ENCODE assay signal across 9 mouse cellular contexts in genomic region chr3:90615415-90615814, GRCm38 (mm10). TPM values are rescaled to one million over a fixed set of nuclear protein-coding genes. Genes with fewer than 3 reads are reported as not detected.
DNase-seq lines count a peak whose midpoint lies in the region; ATAC-seq and TF ChIP-seq lines count a peak whose summit lies in the region.
"Had no signal": no experiment of that assay in that cellular context is flagged by ENCODE, and none has a peak within 500 bp of the region (broad histone marks: within the 10 kb centered on the region; RNA-seq: fewer than 3 reads in every experiment).

No protein-coding gene starts in this region.

- H3K27ac ChIP-seq in forebrain, embryonic 15.5 days (replicated peaks): no peak overlapping the region
- H3K27ac ChIP-seq in olfactory bulb, adult 2 months (ENCODE audit: insufficient read depth, low read depth, low read length): no peak overlapping the region

- H3K4me2 ChIP-seq in forebrain, embryonic 15.5 days (replicated peaks): no peak overlapping the region

- intact Hi-C loops in heart, postnatal 14 days (cut with DNase I): loop anchor here (1.0 to 10.0 kb wide), 4 partner anchors 37 to 201 kb away; partner anchors contain the start of genes S100a7a and Snapin

- peaks cover 5% of the 10 kb centered on the region for H3K4me1 ChIP-seq in forebrain, embryonic 15.5 days
- H3K4me1 ChIP-seq in lung, adult 2 months (ENCODE audit: control insufficient read depth, insufficient read depth, low read length): 0 out of 2 replicates have a peak, but pooled peaks cover 2% of the 10 kb centered on the region
- H3K4me1 ChIP-seq in olfactory bulb, adult 2 months (ENCODE audit: control insufficient read depth, insufficient read depth, low read length): peaks cover 13% of the 10 kb centered on the region

- H3K9me3 ChIP-seq in forebrain, embryonic 15.5 days: no peaks in the 10 kb centered on the region

- 0 out of 2 replicates have a peak, but pooled peaks have one; percentile 48 for ATAC-seq in forebrain, embryonic 15.5 days (replicated peaks)

- no peak for TF ChIP-seq POLR2A in lung, adult 2 months (IDR thresholded peaks at IDR 0.05; ENCODE audit: borderline replicate concordance, extremely low read depth, low read depth, low read length)
- no peak for TF ChIP-seq POLR2A in olfactory bulb, adult 2 months (IDR thresholded peaks at IDR 0.05; ENCODE audit: insufficient read depth, low read depth, low read length)

- peak; percentile 79 for TF ChIP-seq CTCF in lung, adult 2 months (IDR thresholded peaks at IDR 0.05; ENCODE audit: insufficient read depth, low read length)
- 0 out of 2 replicates have a peak, but pooled peaks have one; percentile 20 for TF ChIP-seq CTCF in olfactory bulb, adult 2 months (IDR thresholded peaks at IDR 0.05; ENCODE audit: insufficient read depth, low read depth, low read length)

- WGBS in forebrain, embryonic 15.5 days: 8% methylated on average over 7 of the region's 7 CpGs
- WGBS in lung, adult 2 months: 4% methylated on average over 7 of the region's 7 CpGs
- WGBS in olfactory bulb, adult 2 months: 7% methylated on average over 7 of the region's 7 CpGs

- no peak overlapping the region for H3K9ac ChIP-seq in forebrain, embryonic 15.5 days (replicated peaks)

- H3K27me3 ChIP-seq in forebrain, embryonic 15.5 days: no peaks in the 10 kb centered on the region

- DNase-seq in ES-CJ7 (ENCODE audit: low read depth, low spot score): peak; percentile 82
- peak; percentile 23 for DNase-seq in c-Kit-positive CD71-positive TER-119-positive erythroid progenitor cells, embryonic 14.5 days (ENCODE audit: low spot score)
- DNase-seq in heart, postnatal 14 days: peak; percentile 76 to 83
- peak; percentile 62 to 83 for DNase-seq in layer of hippocampus, adult 18-20 months (ENCODE audit: low spot score in 2 of 2)
- peak; percentile 69 for DNase-seq in lung, adult 2 months
- peak; percentile 76 to 82 for DNase-seq in thymus, postnatal 10 days (ENCODE audit: low spot score in 2 of 2)

- H3K36me3 ChIP-seq in forebrain, embryonic 15.5 days: no peaks in the 10 kb centered on the region

- H3K4me3 ChIP-seq in forebrain, embryonic 15.5 days: no peak overlapping the region
- H3K4me3 ChIP-seq in lung, adult 2 months (replicated peaks; ENCODE audit: extremely low read depth, low read depth, low read length): peak overlapping the region; percentile 6
- H3K4me3 ChIP-seq in olfactory bulb, adult 2 months (ENCODE audit: insufficient read depth, low read depth, low read length): no peak overlapping the region

RNA-seq across cellular contexts. Expression of gene S100a6, which starts 2.7 kb away (rescaled TPM):
- 12.8 and 18.5 TPM in 2 replicates for polyA plus RNA-seq in forebrain, embryonic 15.5 days (2015; fragmentation: Nextera tagmentation; extraction: Ambion mirVana)
- total RNA-seq in heart, postnatal 14 days (2021): 10 to 100 TPM; 62.2 to 71.0 TPM
- 10 to 100 TPM; 23.5 to 24.6 TPM for total RNA-seq in layer of hippocampus, adult 18-20 months (2021)
- 439 and 454 TPM in 2 replicates for polyA plus RNA-seq in lung, adult 2 months (2012; rRNA removed)
- not detected in 2 replicates for polyA plus RNA-seq in olfactory bulb, adult 2 months (2012; ENCODE audit: insufficient read depth, insufficient read length, low replicate concordance, missing spikeins)

RNA-seq across cellular contexts. Expression of gene S100a5, which starts 7.1 kb away (rescaled TPM):
- not detected in 2 replicates for polyA plus RNA-seq in forebrain, embryonic 15.5 days (2015; fragmentation: Nextera tagmentation; extraction: Ambion mirVana)
- total RNA-seq in heart, postnatal 14 days (2021): not detected
- 1 to 10 TPM in 1 of 2 experiments, not detected in 1; 1.5 TPM for total RNA-seq in layer of hippocampus, adult 18-20 months (2021)
- polyA plus RNA-seq in lung, adult 2 months (2012; rRNA removed): not detected in 2 replicates
- not detected in 2 replicates for polyA plus RNA-seq in olfactory bulb, adult 2 months (2012; ENCODE audit: insufficient read depth, insufficient read length, low replicate concordance, missing spikeins)

RNA-seq across cellular contexts. Expression of gene S100a4, which starts 11.8 kb away (rescaled TPM):
- polyA plus RNA-seq in forebrain, embryonic 15.5 days (2015; fragmentation: Nextera tagmentation; extraction: Ambion mirVana): 0.56 and 0.65 TPM in 2 replicates
- total RNA-seq in heart, postnatal 14 days (2021): 10 to 100 TPM; 12.2 to 14.3 TPM
- total RNA-seq in layer of hippocampus, adult 18-20 months (2021): 1 to 10 TPM; 2.9 to 5.3 TPM
- 28.9 and 51.0 TPM in 2 replicates for polyA plus RNA-seq in lung, adult 2 months (2012; rRNA removed)
- not detected in 2 replicates for polyA plus RNA-seq in olfactory bulb, adult 2 months (2012; ENCODE audit: insufficient read depth, insufficient read length, low replicate concordance, missing spikeins)

RNA-seq across cellular contexts. Expression of gene Gm42674, which starts 13.7 kb away (rescaled TPM):
- polyA plus RNA-seq in forebrain, embryonic 15.5 days (2015; fragmentation: Nextera tagmentation; extraction: Ambion mirVana): not detected in 2 replicates
- total RNA-seq in heart, postnatal 14 days (2021): not detected
- total RNA-seq in layer of hippocampus, adult 18-20 months (2021): 1 to 10 TPM in 1 of 2 experiments, not detected in 1; 1.4 TPM
- polyA plus RNA-seq in lung, adult 2 months (2012; rRNA removed): not detected in 2 replicates
- not detected in 2 replicates for polyA plus RNA-seq in olfactory bulb, adult 2 months (2012; ENCODE audit: insufficient read depth, insufficient read length, low replicate concordance, missing spikeins)
- total RNA-seq: left cerebral cortex, adult 8-10 months had no signal

RNA-seq across cellular contexts. Expression of gene S100a2, which starts 25.4 kb away (rescaled TPM):
- polyA plus RNA-seq in forebrain, embryonic 15.5 days (2015; fragmentation: Nextera tagmentation; extraction: Ambion mirVana): not detected in 2 replicates
- not detected for total RNA-seq in heart, postnatal 14 days (2021)
- not detected for total RNA-seq in layer of hippocampus, adult 18-20 months (2021)
- not detected in 2 replicates for polyA plus RNA-seq in lung, adult 2 months (2012; rRNA removed)
- not detected in 2 replicates for polyA plus RNA-seq in olfactory bulb, adult 2 months (2012; ENCODE audit: insufficient read depth, insufficient read length, low replicate concordance, missing spikeins)
- total RNA-seq: left cerebral cortex, adult 8-10 months had no signal

Comparison
In these comparisons a context has a peak if more than half of its experiments do, and no peak if none do; other contexts are left out.
1. DNase-seq: peak in every context shown above with its lines; median percentile 82 in ES-CJ7; 80 in heart, postnatal 14 days; 79 in thymus, postnatal 10 days; 72 in layer of hippocampus, adult 18-20 months; 69 in lung, adult 2 months; 23 in c-Kit-positive CD71-positive TER-119-positive erythroid progenitor cells, embryonic 14.5 days.
2. RNA of gene S100a6, which starts 2.7 kb away (polyA plus RNA-seq): 439 to 454 TPM in lung, adult 2 months; 12.8 to 18.5 TPM in forebrain, embryonic 15.5 days and not detected in olfactory bulb, adult 2 months; every median in the first group is over 10 times any median in the second.
3. RNA of gene S100a4, which starts 11.8 kb away (polyA plus RNA-seq): 28.9 to 51.0 TPM in lung, adult 2 months; 0.56 to 0.65 TPM in forebrain, embryonic 15.5 days and not detected in olfactory bulb, adult 2 months; every median in the first group is over 10 times any median in the second.